Mouse (Mus musculus) cerebellum, adult 2 months (tissue): ENCODE results near the gene Dera.

Experiments
- CTCF ChIP-seq: fragments of 200-500 bp; IDR thresholded peaks from 2 replicates; pipeline ENCODE4 v1.5.1; 2011; ENCODE audit warnings: low read depth, mild to moderate bottlenecking, control low read depth, low read length, moderate library complexity, borderline replicate concordance; ENCODE audit not compliant: insufficient read depth
- POLR2A ChIP-seq: fragments of 200-500 bp; IDR thresholded peaks from 2 replicates; pipeline ENCODE4 v1.6.1; 2011; ENCODE audit warnings: low read length, control low read depth, borderline replicate concordance; ENCODE audit not compliant: insufficient read depth

- no peak for TF ChIP-seq CTCF
- no peak for TF ChIP-seq POLR2A
These were observed 22.6 kb downstream of the Dera start for GRCm38 (mm10) chr6:137776981-137777380.
